In genomic region chr3:79897534-79898370, GRCm38 (mm10) we compare ENCODE assay signal across 11 mouse cellular contexts. TPM values are rescaled to one million over a fixed set of nuclear protein-coding genes. Genes with fewer than 3 reads are reported as not detected.
A peak's percentile ranks its signal among the peaks of the same experiment; 100 is the strongest.
DNase-seq lines count a peak whose midpoint lies in the region; ATAC-seq and TF ChIP-seq lines count a peak whose summit lies in the region.
"Had no signal": no experiment of that assay in that cellular context is flagged by ENCODE, and none has a peak within 500 bp of the region (broad histone marks: within the 10 kb centered on the region; RNA-seq: fewer than 3 reads in every experiment).

No protein-coding gene starts in this region.

- no peak for TF ChIP-seq POLR2A in brain, embryonic 14.5 days (IDR thresholded peaks at IDR 0.05; ENCODE audit: borderline replicate concordance, extremely low read depth, insufficient read depth, insufficient read length, poor library complexity, severe bottlenecking)

- no peaks in the 10 kb centered on the region for H3K36me3 ChIP-seq in heart, embryonic 11.5 days (ENCODE audit: control insufficient read depth, insufficient read depth, low read length)
- no peaks in the 10 kb centered on the region for H3K36me3 ChIP-seq in liver, embryonic 11.5 days (ENCODE audit: control insufficient read depth, insufficient read depth, low read length)
- no peaks in the 10 kb centered on the region for H3K36me3 ChIP-seq in liver, postnatal 0 days (replicated peaks; ENCODE audit: insufficient read depth, low read length)
- H3K36me3 ChIP-seq: limb, embryonic 13.5 days had no signal

- no peak overlapping the region for H3K4me2 ChIP-seq in heart, embryonic 11.5 days
- H3K4me2 ChIP-seq in liver, embryonic 11.5 days: no peak overlapping the region
- H3K4me2 ChIP-seq in liver, postnatal 0 days (ENCODE audit: low read depth, low read length): no peak overlapping the region
- H3K4me2 ChIP-seq: limb, embryonic 13.5 days had no signal

- H3K27ac ChIP-seq in heart, embryonic 11.5 days (ENCODE audit: low read depth, low read length): no peak overlapping the region
- no peak overlapping the region for H3K27ac ChIP-seq in liver, embryonic 11.5 days (ENCODE audit: low read depth, low read length)
- no peak overlapping the region for H3K27ac ChIP-seq in liver, postnatal 0 days (ENCODE audit: low read depth)
- H3K27ac ChIP-seq: limb, embryonic 13.5 days had no signal

- no peaks in the 10 kb centered on the region for H3K27me3 ChIP-seq in heart, embryonic 11.5 days (ENCODE audit: control insufficient read depth, insufficient read depth, low read length)
- H3K27me3 ChIP-seq in liver, embryonic 11.5 days (replicated peaks; ENCODE audit: control insufficient read depth, insufficient read depth, low read length): no peaks in the 10 kb centered on the region; the same call in 1 of the 2 replicates
- H3K27me3 ChIP-seq in liver, postnatal 0 days (ENCODE audit: insufficient read depth, low read length): no peaks in the 10 kb centered on the region
- H3K27me3 ChIP-seq: limb, embryonic 13.5 days had no signal

- no peak for ATAC-seq in heart, embryonic 11.5 days (replicated peaks; ENCODE audit: insufficient number of reproducible peaks, low FRiP score, low TSS enrichment)
- ATAC-seq in liver, embryonic 11.5 days (replicated peaks; ENCODE audit: low FRiP score): no peak
- no peak for ATAC-seq in liver, postnatal 0 days
- ATAC-seq: inflammation-experienced regulatory T-cells, adult 6 months had no signal

- peak; percentile 95 for DNase-seq in heart, adult 11 months
- peak; percentile 12 for DNase-seq in liver, embryonic 11.5 days (ENCODE audit: low spot score)
- no peak for DNase-seq in liver, postnatal 0 days
- peak; percentile 14 for DNase-seq in brain, embryonic 14.5 days (ENCODE audit: low read depth)
- DNase-seq in fat pad, adult 2 months (ENCODE audit: extremely low read depth, low read depth, low spot score): peak; percentile 87
- DNase-seq in ovary, postnatal 14 days (ENCODE audit: low spot score): no peak
- no peak for DNase-seq in T-cell, adult 2 months (ENCODE audit: low spot score)
- DNase-seq: thymus, postnatal 14 days had no signal

- 0 out of 2 replicates have a peak, but pooled peaks cover 5% of the 10 kb centered on the region for H3K4me1 ChIP-seq in heart, embryonic 11.5 days (ENCODE audit: control insufficient read depth, insufficient read depth, low read length)
- H3K4me1 ChIP-seq in liver, embryonic 11.5 days (replicated peaks; ENCODE audit: control insufficient read depth, insufficient read depth, low read length): no peaks in the 10 kb centered on the region
- no peaks in the 10 kb centered on the region for H3K4me1 ChIP-seq in liver, postnatal 0 days (ENCODE audit: insufficient read depth)
- H3K4me1 ChIP-seq: limb, embryonic 13.5 days had no signal

- no peak for TF ChIP-seq EP300 in liver, postnatal 0 days (IDR thresholded peaks at IDR 0.05; ENCODE audit: low read depth)

- H3K4me3 ChIP-seq in heart, embryonic 11.5 days (ENCODE audit: low read depth, low read length): no peak overlapping the region
- no peak overlapping the region for H3K4me3 ChIP-seq in liver, embryonic 11.5 days (ENCODE audit: low read depth, low read length)
- no peak overlapping the region for H3K4me3 ChIP-seq in liver, postnatal 0 days (ENCODE audit: low read depth, low read length)
- H3K4me3 ChIP-seq: limb, embryonic 13.5 days had no signal

- WGBS in heart, embryonic 11.5 days (ENCODE audit: insufficient replicate concordance): 75% methylated on average over 13 of the region's 13 CpGs
- 77% methylated on average over 13 of the region's 13 CpGs for WGBS in liver, embryonic 11.5 days
- 76% methylated on average over 13 of the region's 13 CpGs for WGBS in liver, postnatal 0 days (ENCODE audit: insufficient replicate concordance)

- no peak overlapping the region for H3K9ac ChIP-seq in heart, embryonic 11.5 days (ENCODE audit: low read depth, low read length)
- H3K9ac ChIP-seq in liver, embryonic 11.5 days (ENCODE audit: low read depth, low read length): no peak overlapping the region
- H3K9ac ChIP-seq in liver, postnatal 0 days (replicated peaks): no peak overlapping the region
- H3K9ac ChIP-seq: limb, embryonic 13.5 days had no signal

- no peaks in the 10 kb centered on the region for H3K9me3 ChIP-seq in heart, embryonic 11.5 days (replicated peaks; ENCODE audit: control insufficient read depth, low read length)
- no peaks in the 10 kb centered on the region for H3K9me3 ChIP-seq in liver, embryonic 11.5 days (ENCODE audit: control insufficient read depth, low read length)
- no peaks in the 10 kb centered on the region for H3K9me3 ChIP-seq in liver, postnatal 0 days (ENCODE audit: low read length)
- H3K9me3 ChIP-seq: limb, embryonic 13.5 days had no signal

- no peak for TF ChIP-seq CTCF in liver, postnatal 0 days (IDR thresholded peaks at IDR 0.05; ENCODE audit: low read depth)
- TF ChIP-seq CTCF in brain, embryonic 14.5 days (IDR thresholded peaks at IDR 0.05; ENCODE audit: borderline replicate concordance, extremely low read depth, insufficient read depth, insufficient read length): no peak

RNA-seq across cellular contexts. Expression of gene Fam198b, which starts 13.4 kb away (rescaled TPM):
- polyA plus RNA-seq in heart, embryonic 11.5 days (2014; fragmentation: Nextera tagmentation; extraction: Ambion mirVana): 44.4 and 51.4 TPM in 2 replicates
- polyA plus RNA-seq in liver, embryonic 11.5 days (2014; fragmentation: Nextera tagmentation; extraction: Ambion mirVana): 4.8 and 5.9 TPM in 2 replicates
- polyA plus RNA-seq in liver, postnatal 0 days (2015; fragmentation: Nextera tagmentation; extraction: Ambion mirVana): 0.35 and 0.47 TPM in 2 replicates
- 1.3 and 2.6 TPM in 2 replicates for polyA plus RNA-seq in brain, embryonic 14.5 days (2012; rRNA removed)

RNA-seq across cellular contexts. Expression of gene Tmem144, which starts 45.2 kb away (rescaled TPM):
- polyA plus RNA-seq in heart, embryonic 11.5 days (2014; fragmentation: Nextera tagmentation; extraction: Ambion mirVana): 11.7 and 12.8 TPM in 2 replicates
- 3.3 and 4.9 TPM in 2 replicates for polyA plus RNA-seq in liver, embryonic 11.5 days (2014; fragmentation: Nextera tagmentation; extraction: Ambion mirVana)
- polyA plus RNA-seq in liver, postnatal 0 days (2015; fragmentation: Nextera tagmentation; extraction: Ambion mirVana): 1.2 and 2.0 TPM in 2 replicates
- polyA plus RNA-seq in brain, embryonic 14.5 days (2012; rRNA removed): 0.44 and 0.60 TPM in 2 replicates

Comparison
In these comparisons a context has a peak if more than half of its experiments do, and no peak if none do; other contexts are left out.
1. DNase-seq: peak in heart, adult 11 months (single experiment), liver, embryonic 11.5 days (single experiment), brain, embryonic 14.5 days (single experiment) and fat pad, adult 2 months (single experiment); none in liver, postnatal 0 days (single experiment), ovary, postnatal 14 days (single experiment) and T-cell, adult 2 months (single experiment).